Mouse (Mus musculus) forebrain, embryonic 16.5 days (tissue): Measurements from ENCODE around the gene Pole. TPM values are rescaled to one million over a fixed set of nuclear protein-coding genes. Genes with fewer than 3 reads are reported as not detected.

Experiments
- ATAC-seq: fragments of 200-750 bp; cut with Nextera tagmentation; 2 replicates; pipeline ENCODE4 v1.8.0; 2017; ENCODE audit warnings: mild to moderate bottlenecking, moderate library complexity
- H3K27ac ChIP-seq: fragments of 300-500 bp; sonication (generic); 2 replicates; pipeline ENCODE4 v1.5.1; 2014; ENCODE audit warnings: low read length, control low read depth
- H3K27me3 ChIP-seq: fragments of 300-500 bp; sonication (generic); replicated peaks from 2 replicates; pipeline ENCODE4 v1.6.1; 2014; ENCODE audit warnings: low read length; ENCODE audit not compliant: control insufficient read depth, insufficient read depth
- H3K36me3 ChIP-seq: fragments of 300-500 bp; sonication (generic); 2 replicates; pipeline ENCODE4 v1.6.1; 2014; ENCODE audit not compliant: control insufficient read depth, insufficient read depth
- H3K4me1 ChIP-seq: fragments of 300-500 bp; sonication (generic); replicated peaks from 2 replicates; pipeline ENCODE4 v1.6.1; 2014; ENCODE audit warnings: low read length; ENCODE audit not compliant: control insufficient read depth, insufficient read depth
- H3K4me2 ChIP-seq: fragments of 300-500 bp; sonication (generic); 2 replicates; pipeline ENCODE4 v1.6.1; 2014; ENCODE audit warnings: mild to moderate bottlenecking, low read length, control low read depth
- H3K4me3 ChIP-seq: fragments of 300-500 bp; sonication (generic); replicated peaks from 2 replicates; pipeline ENCODE4 v1.5.1; 2014; ENCODE audit warnings: mild to moderate bottlenecking, low read length, control low read depth
- H3K9ac ChIP-seq: fragments of 300-500 bp; sonication (generic); replicated peaks from 2 replicates; pipeline ENCODE4 v1.6.1; 2014; ENCODE audit warnings: low read depth, low read length, control low read depth
- H3K9me3 ChIP-seq: fragments of 300-500 bp; sonication (generic); 2 replicates; pipeline ENCODE4 v1.6.1; 2016; ENCODE audit warnings: low read length; ENCODE audit not compliant: control insufficient read depth
- WGBS: fragments of 180-500 bp; shearing (Covaris S2); extraction: QIAGEN DNeasy Blood & Tissue Kit; methylation state at CpG from one replicate; pipeline ENCODE4 v1.1.7; 2014; 5-methylcytosine and 5-hydroxymethylcytosine counted together
- polyA plus RNA-seq: library from polyadenylated mRNA; unstranded; fragments of >200 nt; fragmentation: Nextera tagmentation; extraction: Ambion mirVana; gene quantifications from 2 replicates; pipeline ENCODE4 v1.2.1, GENCODE M21; 2015

Gene Pole
- polyA plus RNA-seq, result 12.4 and 13.7 TPM in 2 replicates

- peak within 1 kb of the TSS; percentile 83 for H3K4me3 ChIP-seq
- peak; percentile 98 for ATAC-seq
- no peak within 1 kb of the TSS for H3K27ac ChIP-seq
- peaks cover 10% of the 10 kb centered on the region for H3K4me1 ChIP-seq
- H3K4me2 ChIP-seq, result peak within 1 kb of the TSS; percentile 96
- H3K9ac ChIP-seq, result peak within 1 kb of the TSS; percentile 79
- H3K9me3 ChIP-seq, result no peaks in the 10 kb centered on the region
- peaks cover under 1% of the 10 kb centered on the region; the same call in 1 of the 2 replicates for H3K36me3 ChIP-seq
- WGBS, result 0% methylated on average over 60 of the region's 64 CpGs
- peaks cover 6% of the 10 kb centered on the region; the same call in 1 of the 2 replicates for H3K27me3 ChIP-seq
Measured at GRCm38 (mm10) chr5:110285770-110286445, at the start of gene Pole, which contains the start of gene Pxmp2. Gene Pole (plus strand): TSS chr5:110286306. Gene Pxmp2 (minus strand): TSS chr5:110286186.

GRCm38 (mm10) chr5:110244091-110244490 lies 42.0 kb upstream of the Pole start:
- H3K4me3 ChIP-seq, result no peak overlapping the region
- 85% methylated on average over 2 of the region's 2 CpGs for WGBS
- no peaks in the 10 kb centered on the region for H3K27me3 ChIP-seq
- H3K36me3 ChIP-seq, result peaks cover 50% of the 10 kb centered on the region
- H3K9ac ChIP-seq, result no peak overlapping the region
- H3K9me3 ChIP-seq, result no peaks in the 10 kb centered on the region
- no peaks in the 10 kb centered on the region for H3K4me1 ChIP-seq
- H3K27ac ChIP-seq, result no peak overlapping the region
- no peak overlapping the region for H3K4me2 ChIP-seq
- no peak for ATAC-seq

- Histone ChIP-seq H3K27me3 (no peaks in the 10 kb centered on the region), H3K36me3 (peaks cover 23% of the 10 kb centered on the region), H3K9ac (no peak overlapping the region), H3K9me3 (no peaks in the 10 kb centered on the region), H3K4me1 (peaks cover 12% of the 10 kb centered on the region), H3K4me3 (no peak overlapping the region), H3K27ac (no peak overlapping the region), H3K4me2 (no peak overlapping the region)
- no peak for ATAC-seq
- 94% methylated on average over 4 of the region's 4 CpGs for WGBS
Measured at GRCm38 (mm10) chr5:110266941-110267340, 19.2 kb upstream of the Pole start.

DNA sequence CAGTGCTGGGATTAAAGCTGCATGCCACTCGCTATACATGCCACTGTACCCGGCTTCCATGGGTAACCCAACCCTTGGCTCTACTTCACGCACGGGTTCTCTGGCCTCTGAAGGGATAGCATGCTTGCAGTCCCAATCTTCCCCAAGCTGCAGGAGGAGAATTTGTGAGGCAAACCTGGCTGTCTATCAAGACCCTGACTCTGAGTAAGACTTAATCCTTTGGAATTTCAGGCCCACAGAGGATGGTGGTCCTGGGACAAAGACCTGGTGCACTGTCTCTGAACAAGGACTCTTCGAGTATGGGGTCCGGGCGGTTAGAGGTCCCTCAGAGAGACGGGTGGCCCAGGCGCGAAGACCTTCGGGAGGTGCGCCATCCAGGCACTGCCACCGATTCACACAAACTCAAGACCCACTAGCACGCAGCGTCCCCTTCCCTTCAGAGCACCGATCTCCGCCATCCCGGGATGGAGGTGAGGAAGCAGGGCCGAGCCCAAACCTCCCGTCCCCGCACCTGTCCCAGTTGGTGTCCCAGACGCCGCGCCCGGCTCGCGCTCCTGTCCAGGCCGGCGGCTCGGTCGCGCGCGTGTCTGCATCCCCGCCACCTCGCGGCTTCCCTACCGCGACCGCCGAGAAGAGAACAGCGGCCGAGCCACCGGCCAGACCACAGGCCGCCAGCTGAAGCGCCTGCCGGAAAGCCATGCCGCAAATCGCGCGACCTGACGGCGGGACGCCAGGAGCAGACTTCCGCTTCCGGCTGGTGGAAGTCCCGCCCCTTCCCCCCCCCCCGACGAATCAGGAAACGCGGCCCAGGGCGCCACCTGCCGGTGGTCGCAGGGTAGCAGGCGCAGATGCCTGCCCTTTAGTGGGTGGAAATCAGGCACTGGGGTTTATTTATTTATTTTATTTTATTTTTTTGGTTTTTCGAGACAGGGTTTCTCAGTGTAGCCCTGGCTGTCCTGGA lies 16.7 kb upstream of the Pole start, which contains the start of gene Pgam5:
Pgam5 (minus strand) TSS at position 773 of the 961 bp plus-strand sequence.
- peak; percentile 87 for ATAC-seq
- H3K27me3 ChIP-seq, result no peaks in the 10 kb centered on the region
- under 1% methylated on average over 65 of the region's 66 CpGs for WGBS

DNA sequence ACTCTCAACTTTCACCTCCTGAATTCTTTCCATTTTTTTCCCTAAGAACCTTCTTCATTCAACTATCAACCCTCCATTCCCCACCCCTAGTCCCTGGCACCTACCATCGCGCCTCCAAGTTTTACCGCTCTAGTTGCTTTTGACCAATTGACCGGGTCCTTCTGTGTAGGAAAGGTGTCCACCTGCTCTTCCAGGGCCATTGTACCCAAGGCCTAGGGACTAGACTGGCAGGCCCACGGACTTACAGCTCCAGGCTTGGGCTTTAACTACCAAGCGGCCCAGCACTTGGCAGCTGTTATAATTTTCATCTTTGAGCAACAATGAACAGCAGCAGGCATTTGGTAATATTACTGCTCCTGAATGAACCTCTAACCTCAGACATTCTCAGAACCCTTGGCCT lies 15.9 kb upstream of the Pole start:
- no peak for ATAC-seq
- Histone ChIP-seq H3K27me3 (no peaks in the 10 kb centered on the region), H3K4me3 (no peak overlapping the region), H3K4me2 (no peak overlapping the region), H3K9me3 (no peaks in the 10 kb centered on the region), H3K9ac (no peak overlapping the region), H3K4me1 (peaks cover 12% of the 10 kb centered on the region), H3K27ac (no peak overlapping the region), H3K36me3 (peaks cover 14% of the 10 kb centered on the region)
- WGBS, result 93% methylated on average over 6 of the region's 6 CpGs

More for the DNA sequence above, 16.7 kb upstream of the Pole start, which contains the start of gene Pgam5:
- H3K9ac ChIP-seq, result peak within 1 kb of the TSS; percentile 88
- peak within 1 kb of the TSS; percentile 54; the same call in 1 of the 2 replicates for H3K27ac ChIP-seq
- H3K9me3 ChIP-seq, result no peaks in the 10 kb centered on the region
- peak within 1 kb of the TSS; percentile 67 for H3K4me3 ChIP-seq
- H3K4me2 ChIP-seq, result peak within 1 kb of the TSS; percentile 90
- peaks cover 12% of the 10 kb centered on the region for H3K4me1 ChIP-seq
- peaks cover 22% of the 10 kb centered on the region for H3K36me3 ChIP-seq

DNA sequence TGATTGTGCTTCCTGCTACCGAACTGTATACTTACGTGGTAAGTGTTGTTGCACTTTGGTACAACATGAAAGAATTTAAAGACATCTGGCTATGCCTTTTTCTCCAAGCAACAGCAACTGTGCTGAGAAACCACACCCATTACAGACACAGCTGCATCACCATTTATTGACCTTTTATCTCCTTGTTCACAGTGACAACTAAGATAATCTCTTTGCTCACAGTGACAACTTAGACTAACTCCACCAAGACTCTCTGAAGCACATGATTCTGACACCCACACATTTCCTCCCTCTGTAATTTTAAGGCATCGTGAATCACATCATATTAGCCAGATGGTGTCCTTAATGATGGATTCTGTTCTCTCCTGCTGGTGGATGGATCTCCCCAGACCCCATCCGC lies 12.0 kb upstream of the Pole start:
- H3K9me3 ChIP-seq, result no peaks in the 10 kb centered on the region
- no peak overlapping the region for H3K9ac ChIP-seq
- H3K4me2 ChIP-seq, result no peak overlapping the region
- H3K4me1 ChIP-seq, result peaks cover under 1% of the 10 kb centered on the region
- 87% methylated on average over 4 of the region's 4 CpGs for WGBS
- no peak overlapping the region for H3K4me3 ChIP-seq
- H3K36me3 ChIP-seq, result no peaks in the 10 kb centered on the region
- H3K27me3 ChIP-seq, result no peaks in the 10 kb centered on the region
- no peak overlapping the region for H3K27ac ChIP-seq
- no peak for ATAC-seq

- no peak overlapping the region for H3K4me3 ChIP-seq
- no peaks in the 10 kb centered on the region for H3K9me3 ChIP-seq
- no peak overlapping the region for H3K4me2 ChIP-seq
- WGBS, result 67% methylated on average over 2 of the region's 2 CpGs
- no peaks in the 10 kb centered on the region for H3K27me3 ChIP-seq
- ATAC-seq, result no peak
- no peaks in the 10 kb centered on the region for H3K36me3 ChIP-seq
- H3K9ac ChIP-seq, result no peak overlapping the region
- no peak overlapping the region for H3K27ac ChIP-seq
- no peaks in the 10 kb centered on the region for H3K4me1 ChIP-seq
Measured at GRCm38 (mm10) chr5:110274846-110275245, 11.3 kb upstream of the Pole start.

GRCm38 (mm10) chr5:110276391-110276790 lies 9.7 kb upstream of the Pole start:
- no peaks in the 10 kb centered on the region for H3K9me3 ChIP-seq
- H3K4me1 ChIP-seq, result no peaks in the 10 kb centered on the region
- no peak overlapping the region for H3K4me3 ChIP-seq
- H3K27ac ChIP-seq, result no peak overlapping the region
- H3K36me3 ChIP-seq, result no peaks in the 10 kb centered on the region
- H3K9ac ChIP-seq, result no peak overlapping the region
- 80% methylated on average over 2 of the region's 2 CpGs for WGBS
- no peak for ATAC-seq
- H3K4me2 ChIP-seq, result no peak overlapping the region
- no peaks in the 10 kb centered on the region for H3K27me3 ChIP-seq

GRCm38 (mm10) chr5:110276910-110277309 lies 9.2 kb upstream of the Pole start:
- no peak overlapping the region for H3K4me3 ChIP-seq
- no peaks in the 10 kb centered on the region for H3K9me3 ChIP-seq
- no peaks in the 10 kb centered on the region for H3K4me1 ChIP-seq
- ATAC-seq, result no peak
- H3K27ac ChIP-seq, result no peak overlapping the region
- H3K36me3 ChIP-seq, result no peaks in the 10 kb centered on the region
- no peaks in the 10 kb centered on the region for H3K27me3 ChIP-seq
- no peak overlapping the region for H3K4me2 ChIP-seq
- H3K9ac ChIP-seq, result no peak overlapping the region
- WGBS, result 100% methylated on average over 1 of the region's 1 CpGs
